Mouse (Mus musculus) ES-E14 (cell line): ENCODE results near the gene Ush1c. TPM values are rescaled to one million over a fixed set of nuclear protein-coding genes. Genes with fewer than 3 reads are reported as not detected.

Experiments used
- DNase-seq: peaks from one replicate; pipeline ENCODE4 v3.0.0-alpha.2; 2013; ENCODE audit warnings: low read depth, low spot score
- H3K27ac ChIP-seq: 2 replicates; pipeline ENCODE4 v1.5.1; 2012; ENCODE audit warnings: low read depth, mild to moderate bottlenecking, low read length, moderate library complexity, mixed read lengths; ENCODE audit not compliant: poor library complexity, insufficient read depth, severe bottlenecking
- H3K36me3 ChIP-seq: 2 replicates; pipeline ENCODE4 v1.6.1; 2012; ENCODE audit warnings: mild to moderate bottlenecking, low read length, moderate library complexity, mixed read lengths; ENCODE audit not compliant: control insufficient read depth, poor library complexity, insufficient read depth, severe bottlenecking
- H3K4me1 ChIP-seq, 2 experiments: fragments of 150-350 bp in 1 of 2; sonication (generic) in 1 of 2; 2 replicates each; pipeline ENCODE4 v1.6.1; 2012; ENCODE audit warnings: low read length in 2 of 2, mild to moderate bottlenecking in 1 of 2, mixed read lengths in 1 of 2; ENCODE audit not compliant: control insufficient read depth in 2 of 2, insufficient read depth in 2 of 2, poor library complexity in 1 of 2
- H3K4me3 ChIP-seq, 2 experiments: fragments of 150-350 bp in 1 of 2; sonication (generic) in 1 of 2; 2 replicates each; pipeline ENCODE4 v1.5.1; 2012; ENCODE audit warnings: low read length in 2 of 2, low read depth in 1 of 2, mild to moderate bottlenecking in 1 of 2, mixed read lengths in 1 of 2; ENCODE audit not compliant: insufficient read depth in 1 of 2, poor library complexity in 1 of 2, severe bottlenecking in 1 of 2
- H3K9ac ChIP-seq: 2 replicates; pipeline ENCODE4 v1.6.1; 2012; ENCODE audit warnings: low read depth, mild to moderate bottlenecking, low read length, mixed read lengths; ENCODE audit not compliant: poor library complexity, insufficient read depth, severe bottlenecking
- H3K9me3 ChIP-seq: fragments of 150-350 bp; sonication (generic); 2 replicates; pipeline ENCODE4 v1.6.1; 2012; ENCODE audit warnings: low read depth, mild to moderate bottlenecking, low read length; ENCODE audit not compliant: control insufficient read depth, insufficient read depth
- CHD2 ChIP-seq: IDR thresholded peaks from 2 replicates; pipeline ENCODE4 v1.6.1; 2014; ENCODE audit warnings: mild to moderate bottlenecking, low read depth, low read length, inconsistent platforms
- HCFC1 ChIP-seq: IDR thresholded peaks from 2 replicates; pipeline ENCODE4 v1.6.1; 2012; ENCODE audit warnings: low read length, inconsistent platforms, borderline replicate concordance; ENCODE audit not compliant: insufficient read depth
- MAFK ChIP-seq: IDR thresholded peaks from 2 replicates; pipeline ENCODE4 v1.6.1; 2014; ENCODE audit warnings: mild to moderate bottlenecking, low read depth, low read length, inconsistent platforms; ENCODE audit not compliant: insufficient read depth
- ZC3H11A ChIP-seq: IDR thresholded peaks from 2 replicates; pipeline ENCODE4 v1.6.1; 2012; ENCODE audit warnings: low read depth, mild to moderate bottlenecking, inconsistent platforms, low read length, borderline replicate concordance
- ZNF384 ChIP-seq: IDR thresholded peaks from 2 replicates; pipeline ENCODE4 v1.6.1; 2012; ENCODE audit warnings: low read depth, low read length, inconsistent platforms
- in situ Hi-C, 2 experiments: fragments of 600-800 bp; cut with MboI; formaldehyde crosslinking; loops; one replicate each; pipeline ENCODE4 v1.15.1; 2025; ENCODE audit warnings: low sequenced_read_pairs in 2 of 2, inconsistent platforms in 1 of 2; ENCODE audit not compliant: unreplicated experiment in 2 of 2
- total RNA-seq: library from RNA; depleted of rRNA; stranded (reverse); fragments of 300-350 nt; gene quantifications from 2 replicates; pipeline ENCODE4 v1.2.3, GENCODE M21; 2012

Ush1c gene
- total RNA-seq, 1 experiment, result 0.18 TPM

DNA sequence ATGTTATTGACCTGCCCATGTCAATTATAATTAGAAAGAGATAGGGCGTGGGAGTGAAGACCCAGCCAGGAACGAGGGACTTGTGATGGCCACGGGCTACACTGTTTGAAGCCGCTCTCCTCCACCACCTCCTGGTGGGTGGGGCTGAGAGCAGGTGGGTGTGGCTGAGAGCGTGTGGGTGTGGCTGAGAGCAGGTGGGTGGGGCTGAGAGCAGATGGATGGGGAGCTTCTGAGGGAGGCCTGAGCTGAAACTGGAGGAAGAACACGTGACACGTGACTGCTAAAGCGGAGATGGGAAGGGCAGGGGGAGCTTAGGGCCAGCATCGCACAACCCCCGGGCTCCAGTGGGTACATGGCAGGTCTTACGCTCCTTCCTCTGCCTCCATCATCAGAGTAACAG, 19.9 kb downstream of the Ush1c start:
- H3K27ac ChIP-seq, result no peak overlapping the region
- H3K4me1 ChIP-seq, result no peaks in the 10 kb centered on the region
- no peaks in the 10 kb centered on the region for H3K36me3 ChIP-seq
- no peak overlapping the region for H3K4me3 ChIP-seq
- in situ Hi-C loops, result no loop called here
- H3K9ac ChIP-seq, result no peak overlapping the region
- no peak for DNase-seq
- TF ChIP-seq HCFC1 (no peak), ZC3H11A (no peak), CHD2 (no peak), MAFK (no peak)
- H3K9me3 ChIP-seq, result peaks cover 2% of the 10 kb centered on the region; the same call in 1 of the 2 replicates

- TF ChIP-seq ZNF384 (no peak), MAFK (no peak), ZC3H11A (no peak), HCFC1 (no peak), CHD2 (no peak)
- DNase-seq, result no peak
- Histone ChIP-seq H3K27ac (no peak overlapping the region), H3K4me1 (no peaks in the 10 kb centered on the region), H3K4me3 (no peak overlapping the region), H3K9me3 (no peaks in the 10 kb centered on the region), H3K36me3 (no peaks in the 10 kb centered on the region), H3K9ac (no peak overlapping the region)
- in situ Hi-C loops, result no loop called here
Observed at GRCm38 (mm10) chr7:46216481-46216880, 21.8 kb downstream of the Ush1c start.

DNA sequence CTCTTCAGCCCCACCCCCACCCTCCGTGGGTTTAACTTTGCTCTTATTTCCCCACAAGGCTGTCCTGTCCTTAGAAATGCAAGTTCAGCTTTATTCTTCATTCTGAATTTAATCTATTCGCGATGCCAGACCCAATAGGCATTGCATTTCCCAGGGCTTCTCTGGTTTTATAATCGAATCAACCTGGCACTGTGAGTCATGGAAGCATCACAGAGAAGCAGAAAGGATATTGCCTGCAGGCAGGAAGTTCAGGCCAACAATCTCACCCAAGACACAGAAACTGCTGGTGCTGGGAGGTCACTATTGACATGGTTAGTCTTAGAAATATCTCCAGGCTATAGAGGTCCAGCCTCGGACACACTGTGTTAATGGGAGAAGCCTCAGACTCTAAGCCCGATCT, 28.0 kb downstream of the Ush1c start:
- in situ Hi-C loops, result no loop called here
- no peaks in the 10 kb centered on the region for H3K9me3 ChIP-seq
- no peaks in the 10 kb centered on the region for H3K36me3 ChIP-seq
- no peak for DNase-seq
- H3K9ac ChIP-seq, result no peak overlapping the region
- H3K27ac ChIP-seq, result no peak overlapping the region
- H3K4me1 ChIP-seq, result no peaks in the 10 kb centered on the region
- TF ChIP-seq CHD2 (no peak), ZNF384 (no peak), ZC3H11A (no peak), MAFK (no peak), HCFC1 (no peak)
- H3K4me3 ChIP-seq, result no peak overlapping the region

DNA sequence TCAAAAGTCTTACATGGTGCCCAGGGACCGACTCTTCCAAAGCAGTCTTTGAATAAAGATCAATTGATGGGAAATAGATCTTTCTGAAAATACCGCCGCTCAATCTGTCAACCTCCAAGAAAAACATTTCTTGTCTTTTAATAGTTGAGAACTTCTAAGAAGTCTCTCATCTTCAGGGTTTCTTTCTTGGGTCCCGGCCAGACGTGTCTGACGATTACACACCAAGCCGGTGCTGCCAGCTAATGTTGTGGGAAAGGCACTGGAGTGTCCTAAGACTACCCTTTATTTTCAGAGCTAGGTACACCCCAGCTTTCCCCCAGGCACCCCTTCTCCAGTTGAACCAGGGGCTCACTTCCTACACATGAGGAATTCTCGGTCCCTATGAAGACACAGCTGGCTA, 30.2 kb downstream of the Ush1c start:
- Histone ChIP-seq H3K36me3 (no peaks in the 10 kb centered on the region), H3K27ac (no peak overlapping the region)

GRCm38 (mm10) chr7:46204775-46205174, 33.5 kb downstream of the Ush1c start:
- H3K27ac ChIP-seq, result no peak overlapping the region
- H3K9me3 ChIP-seq, result no peaks in the 10 kb centered on the region
- in situ Hi-C loops, result no loop called here
- H3K4me1 ChIP-seq, result no peaks in the 10 kb centered on the region
- TF ChIP-seq ZNF384, result no peak
- no peak for TF ChIP-seq ZC3H11A
- H3K4me3 ChIP-seq, result no peak overlapping the region
- H3K36me3 ChIP-seq, result no peaks in the 10 kb centered on the region
- no peak for DNase-seq
- no peak overlapping the region for H3K9ac ChIP-seq

More for the DNA sequence above, 30.2 kb downstream of the Ush1c start:
- Histone ChIP-seq H3K9me3 (no peaks in the 10 kb centered on the region), H3K9ac (no peak overlapping the region), H3K4me1 (no peaks in the 10 kb centered on the region), H3K4me3 (no peak overlapping the region)
- TF ChIP-seq ZNF384 (no peak), CHD2 (no peak), MAFK (no peak), ZC3H11A (no peak), HCFC1 (no peak)
- in situ Hi-C loops, result no loop called here
- no peak for DNase-seq
